Mouse (Mus musculus): ENCODE measurements around the gene Bco2. TPM values are rescaled to one million over a fixed set of nuclear protein-coding genes. Genes with fewer than 3 reads are reported as not detected.

Gene Bco2
- polyA plus RNA-seq, 2 experiments: 0.28 to 0.33 TPM

GRCm38 (mm10) chr9:50592955-50593354, 38.0 kb upstream of the Bco2 start:
- no peaks in the 10 kb centered on the region for H3K27me3 ChIP-seq (ENCODE audit: control insufficient read depth, insufficient read depth, low read length)
- H3K36me3 ChIP-seq (replicated peaks; ENCODE audit: control insufficient read depth, insufficient read depth, low read depth): peaks cover 20% of the 10 kb centered on the region
- DNase-seq (ENCODE audit: low read depth in 3 of 3, low spot score in 3 of 3) (no peak), ATAC-seq (ENCODE audit: insufficient read depth) (no peak)
- TF ChIP-seq EP300 (IDR thresholded peaks at IDR 0.05; ENCODE audit: low read depth) (no peak), CTCF (IDR thresholded peaks at IDR 0.05; ENCODE audit: low read depth) (no peak)
- peaks cover 0 to 6% of the 10 kb centered on the region in 2 experiments; a peak in 2 of 4 replicates for H3K4me1 ChIP-seq (replicated peaks; ENCODE audit: control insufficient read depth in 2 of 2, insufficient read depth in 2 of 2, low read length in 1 of 2)
- H3K4me3 ChIP-seq (ENCODE audit: insufficient read depth in 1 of 2, low read depth in 2 of 2, low read length in 2 of 2): no peak overlapping the region
- H3K9me3 ChIP-seq (ENCODE audit: control insufficient read depth, low read length): no peaks in the 10 kb centered on the region
- WGBS (ENCODE audit: insufficient replicate concordance): 74% methylated on average over 9 of the region's 9 CpGs
- H3K4me2 ChIP-seq (ENCODE audit: low read depth): no peak overlapping the region
- no peak overlapping the region for H3K9ac ChIP-seq (replicated peaks)
- no peak overlapping the region for H3K27ac ChIP-seq

GRCm38 (mm10) chr9:50590856-50591518, 36.0 kb upstream of the Bco2 start:
- DNase-seq (ENCODE audit: low read depth in 3 of 3, low spot score in 3 of 3) (no peak), ATAC-seq (ENCODE audit: insufficient read depth) (no peak)
- Histone ChIP-seq H3K4me3 (ENCODE audit: insufficient read depth in 1 of 2, low read depth in 2 of 2, low read length in 2 of 2) (no peak overlapping the region), H3K4me1 (replicated peaks; ENCODE audit: control insufficient read depth in 2 of 2, insufficient read depth in 2 of 2, low read length in 1 of 2) (peaks cover 0 to 6% of the 10 kb centered on the region in 2 experiments; a peak in 2 of 4 replicates), H3K4me2 (ENCODE audit: low read depth) (no peak overlapping the region), H3K9ac (replicated peaks) (no peak overlapping the region), H3K27me3 (ENCODE audit: control insufficient read depth, insufficient read depth, low read length) (no peaks in the 10 kb centered on the region), H3K27ac (no peak overlapping the region), H3K36me3 (replicated peaks; ENCODE audit: control insufficient read depth, insufficient read depth, low read depth) (peaks cover 4% of the 10 kb centered on the region), H3K9me3 (ENCODE audit: control insufficient read depth, low read length) (no peaks in the 10 kb centered on the region)
- TF ChIP-seq CTCF (IDR thresholded peaks at IDR 0.05; ENCODE audit: low read depth) (no peak), EP300 (IDR thresholded peaks at IDR 0.05; ENCODE audit: low read depth) (no peak)
- WGBS (ENCODE audit: insufficient replicate concordance): 48% methylated on average over 10 of the region's 10 CpGs

DNA sequence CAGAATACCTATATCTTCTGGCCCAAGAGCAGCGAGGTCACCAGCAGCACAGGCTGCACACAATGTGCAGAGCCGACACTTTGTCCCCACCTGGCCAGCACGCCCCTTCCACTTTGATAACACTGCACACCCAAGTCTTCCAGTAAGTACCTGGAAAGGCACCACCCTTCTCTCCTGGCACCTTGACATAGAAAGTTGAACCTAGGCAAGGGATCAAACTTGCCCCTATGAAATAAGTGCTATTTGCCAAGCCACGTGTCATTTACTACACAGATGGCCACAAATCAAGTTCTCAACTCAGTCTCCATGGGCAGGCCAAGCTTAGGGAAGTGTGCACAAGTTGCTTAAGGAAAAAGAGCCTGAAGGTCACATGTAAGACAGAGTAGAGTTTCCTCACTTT, 32.0 kb upstream of the Bco2 start:
- TF ChIP-seq EP300 (IDR thresholded peaks at IDR 0.05; ENCODE audit: low read depth) (no peak), CTCF (IDR thresholded peaks at IDR 0.05; ENCODE audit: low read depth) (no peak)
- no peaks in the 10 kb centered on the region for H3K27me3 ChIP-seq (ENCODE audit: control insufficient read depth, insufficient read depth, low read length)
- no peak overlapping the region for H3K9ac ChIP-seq (replicated peaks)
- H3K4me1 ChIP-seq (replicated peaks; ENCODE audit: control insufficient read depth in 2 of 2, insufficient read depth in 2 of 2, low read length in 1 of 2): peaks cover 0 to 4% of the 10 kb centered on the region in 2 experiments; a peak in 2 of 4 replicates
- ATAC-seq (ENCODE audit: insufficient read depth): no peak
- DNase-seq (ENCODE audit: low read depth in 3 of 3, low spot score in 3 of 3): no peak
- H3K36me3 ChIP-seq (replicated peaks; ENCODE audit: control insufficient read depth, insufficient read depth, low read depth): no peaks in the 10 kb centered on the region
- no peak overlapping the region for H3K4me2 ChIP-seq (ENCODE audit: low read depth)
- H3K27ac ChIP-seq: no peak overlapping the region
- no peak overlapping the region for H3K4me3 ChIP-seq (ENCODE audit: insufficient read depth in 1 of 2, low read depth in 2 of 2, low read length in 2 of 2)
- H3K9me3 ChIP-seq (ENCODE audit: control insufficient read depth, low read length): no peaks in the 10 kb centered on the region
- whole genome bisulfite sequencing (ENCODE audit: insufficient replicate concordance): 36% methylated on average over 4 of the region's 4 CpGs

DNA sequence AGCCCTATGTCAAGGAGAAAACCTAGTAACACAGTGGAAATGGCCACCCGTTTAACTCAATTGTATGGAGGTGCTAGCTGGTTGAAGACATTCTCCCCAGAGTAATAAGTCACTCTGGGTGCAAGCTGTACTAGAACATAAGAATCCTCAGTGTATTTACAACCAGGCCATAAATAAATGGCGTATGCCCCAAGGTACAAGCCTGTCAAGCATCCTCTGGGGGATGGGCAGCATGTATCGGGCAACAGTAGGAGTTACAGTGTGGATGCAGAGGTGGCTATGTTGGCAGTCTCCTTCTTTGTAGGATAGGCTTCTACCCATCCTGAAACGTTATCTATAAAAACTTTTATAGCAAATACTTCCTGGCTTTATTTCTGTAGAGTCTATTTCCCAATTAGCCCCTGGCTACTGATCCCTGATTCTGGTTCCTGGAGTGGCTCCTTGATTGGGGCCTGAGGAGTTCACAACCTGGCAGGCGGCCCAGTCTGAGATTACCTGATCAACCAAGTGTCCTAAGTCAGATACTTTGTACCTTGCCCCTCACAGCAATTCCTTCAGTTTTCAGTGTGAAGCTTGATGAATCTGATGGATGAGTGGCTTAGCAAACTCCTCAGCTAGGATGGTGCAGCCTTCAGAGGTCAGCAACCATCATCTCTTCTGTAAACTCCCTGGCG, 30.3 kb upstream of the Bco2 start:
- Histone ChIP-seq H3K4me2 (ENCODE audit: low read depth) (no peak overlapping the region), H3K4me1 (replicated peaks; ENCODE audit: control insufficient read depth in 2 of 2, insufficient read depth in 2 of 2, low read length in 1 of 2) (no peaks in the 10 kb centered on the region; a peak in 1 of 4 replicates), H3K9me3 (ENCODE audit: control insufficient read depth, low read length) (no peaks in the 10 kb centered on the region), H3K4me3 (ENCODE audit: insufficient read depth in 1 of 2, low read depth in 2 of 2, low read length in 2 of 2) (no peak overlapping the region), H3K27ac (no peak overlapping the region), H3K36me3 (replicated peaks; ENCODE audit: control insufficient read depth, insufficient read depth, low read depth) (no peaks in the 10 kb centered on the region), H3K27me3 (ENCODE audit: control insufficient read depth, insufficient read depth, low read length) (no peaks in the 10 kb centered on the region), H3K9ac (replicated peaks) (no peak overlapping the region)
- no peak for DNase-seq (ENCODE audit: low read depth in 3 of 3, low spot score in 3 of 3)
- ATAC-seq (ENCODE audit: insufficient read depth): no peak
- no peak for TF ChIP-seq CTCF (IDR thresholded peaks at IDR 0.05; ENCODE audit: low read depth)
- TF ChIP-seq EP300 (IDR thresholded peaks at IDR 0.05; ENCODE audit: low read depth): no peak
- 62% methylated on average over 6 of the region's 6 CpGs for WGBS (ENCODE audit: insufficient replicate concordance)

- TF ChIP-seq CTCF (IDR thresholded peaks at IDR 0.05; ENCODE audit: low read depth) (no peak), EP300 (IDR thresholded peaks at IDR 0.05; ENCODE audit: low read depth) (no peak)
Measured at GRCm38 (mm10) chr9:50580370-50580769, 25.4 kb upstream of the Bco2 start.

More at GRCm38 (mm10) chr9:50580370-50580769, 25.4 kb upstream of the Bco2 start:
- no peaks in the 10 kb centered on the region for H3K4me1 ChIP-seq (replicated peaks; ENCODE audit: control insufficient read depth in 2 of 2, insufficient read depth in 2 of 2, low read length in 1 of 2)
- H3K4me3 ChIP-seq (ENCODE audit: insufficient read depth in 1 of 2, low read depth in 2 of 2, low read length in 2 of 2): no peak overlapping the region
- WGBS (ENCODE audit: insufficient replicate concordance): 37% methylated on average over 4 of the region's 4 CpGs
- no peak overlapping the region for H3K27ac ChIP-seq
- H3K9me3 ChIP-seq (ENCODE audit: control insufficient read depth, low read length): no peaks in the 10 kb centered on the region
- no peaks in the 10 kb centered on the region for H3K36me3 ChIP-seq (replicated peaks; ENCODE audit: control insufficient read depth, insufficient read depth, low read depth)
- no peak overlapping the region for H3K9ac ChIP-seq (replicated peaks)
- no peak for ATAC-seq (ENCODE audit: insufficient read depth)
- H3K27me3 ChIP-seq (ENCODE audit: control insufficient read depth, insufficient read depth, low read length): no peaks in the 10 kb centered on the region
- DNase-seq (ENCODE audit: low read depth in 3 of 3, low spot score in 3 of 3): no peak
- no peak overlapping the region for H3K4me2 ChIP-seq (ENCODE audit: low read depth)

Data from liver, embryonic 14.5 days (tissue).